Mouse (Mus musculus): ENCODE results near the gene Plscr1. TPM values are rescaled to one million over a fixed set of nuclear protein-coding genes. Genes with fewer than 3 reads are reported as not detected.
A peak's percentile ranks its signal among the peaks of the same experiment; 100 is the strongest.

Gene Plscr1
- 95.1 and 108 TPM in 2 replicates for polyA plus RNA-seq (2015; fragmentation: Nextera tagmentation; extraction: Ambion mirVana)

- peak; percentile 6; the same call in 1 of the 2 replicates for ATAC-seq
- Histone ChIP-seq H3K4me2 (replicated peaks) (peak within 1 kb of the TSS; percentile 74), H3K9me3 (no peaks in the 10 kb centered on the region), H3K4me1 (replicated peaks) (no peaks in the 10 kb centered on the region), H3K4me3 (replicated peaks) (peak within 1 kb of the TSS; percentile 62), H3K36me3 (no peaks in the 10 kb centered on the region), H3K27ac (peak within 1 kb of the TSS; percentile 97), H3K27me3 (replicated peaks) (no peaks in the 10 kb centered on the region), H3K9ac (peak within 1 kb of the TSS; percentile 68)
- WGBS, result 39% methylated on average over 7 of the region's 7 CpGs
These were observed at the start of gene Plscr1 for GRCm38 (mm10) chr9:92249447-92249852. Gene Plscr1 (plus strand): TSS chr9:92249750.

GRCm38 (mm10) chr9:92204397-92204796 lies 45.2 kb upstream of the Plscr1 start:
- H3K4me2 ChIP-seq (replicated peaks), result no peak overlapping the region
- 36% methylated on average over 2 of the region's 2 CpGs for WGBS
- no peaks in the 10 kb centered on the region for H3K4me1 ChIP-seq (replicated peaks)
- ATAC-seq, result no peak
- H3K9ac ChIP-seq, result no peak overlapping the region
- H3K27me3 ChIP-seq (replicated peaks), result no peaks in the 10 kb centered on the region
- H3K4me3 ChIP-seq (replicated peaks), result no peak overlapping the region
- H3K9me3 ChIP-seq, result no peaks in the 10 kb centered on the region
- H3K36me3 ChIP-seq, result no peaks in the 10 kb centered on the region
- H3K27ac ChIP-seq, result no peak overlapping the region

DNA sequence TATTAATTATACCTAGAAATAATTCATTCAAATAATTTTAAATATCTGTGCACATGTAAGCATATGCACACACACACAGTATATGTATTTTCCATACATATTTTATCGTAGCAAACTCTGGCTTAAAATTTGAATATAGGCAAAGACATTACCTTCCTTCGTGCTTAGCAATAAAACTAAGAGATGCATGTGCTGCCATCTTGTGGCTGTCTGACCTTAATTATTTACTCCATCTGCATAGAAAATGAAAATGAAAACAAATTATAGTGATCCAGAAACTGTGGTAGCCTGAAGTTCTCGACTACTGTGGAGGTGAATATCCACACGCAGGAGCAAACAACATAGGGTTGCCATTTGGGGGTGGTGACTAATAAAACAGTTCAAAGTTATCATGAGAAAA lies 42.2 kb upstream of the Plscr1 start:
- Histone ChIP-seq H3K4me1 (replicated peaks) (no peaks in the 10 kb centered on the region), H3K9me3 (no peaks in the 10 kb centered on the region), H3K27ac (no peak overlapping the region), H3K9ac (no peak overlapping the region), H3K4me3 (replicated peaks) (no peak overlapping the region), H3K36me3 (no peaks in the 10 kb centered on the region), H3K4me2 (replicated peaks) (no peak overlapping the region), H3K27me3 (replicated peaks) (no peaks in the 10 kb centered on the region)
- ATAC-seq, result no peak
- WGBS, result 51% methylated on average over 4 of the region's 4 CpGs

GRCm38 (mm10) chr9:92207757-92208156 lies 41.8 kb upstream of the Plscr1 start:
- no peaks in the 10 kb centered on the region for H3K36me3 ChIP-seq
- H3K27me3 ChIP-seq (replicated peaks), result no peaks in the 10 kb centered on the region
- no peaks in the 10 kb centered on the region for H3K9me3 ChIP-seq
- no peak overlapping the region for H3K27ac ChIP-seq
- H3K4me1 ChIP-seq (replicated peaks), result no peaks in the 10 kb centered on the region
- 77% methylated on average over 8 of the region's 8 CpGs for WGBS
- no peak for ATAC-seq
- no peak overlapping the region for H3K9ac ChIP-seq
- no peak overlapping the region for H3K4me3 ChIP-seq (replicated peaks)
- H3K4me2 ChIP-seq (replicated peaks), result no peak overlapping the region

DNA sequence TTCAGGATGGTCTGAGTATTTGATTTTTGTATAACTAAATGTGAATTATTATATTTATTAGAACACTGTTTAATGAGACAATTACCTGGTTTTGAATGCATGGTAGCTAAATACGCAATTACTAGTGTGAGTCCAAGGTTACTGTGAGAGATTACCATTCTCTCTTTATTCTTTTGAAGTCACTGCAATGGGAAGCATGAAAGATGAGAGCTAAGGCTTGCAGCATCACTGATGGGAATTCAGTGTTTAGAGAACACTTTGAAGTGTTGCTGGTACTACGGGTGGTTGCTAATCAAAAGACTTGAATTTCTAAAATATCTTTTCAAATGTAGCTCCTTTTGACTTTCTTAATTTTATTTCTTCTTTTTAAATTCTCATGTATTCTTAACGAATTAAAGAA lies 39.7 kb upstream of the Plscr1 start:
- Histone ChIP-seq H3K27me3 (replicated peaks) (no peaks in the 10 kb centered on the region), H3K36me3 (no peaks in the 10 kb centered on the region), H3K9ac (no peak overlapping the region), H3K27ac (no peak overlapping the region), H3K4me2 (replicated peaks) (no peak overlapping the region), H3K9me3 (no peaks in the 10 kb centered on the region), H3K4me1 (replicated peaks) (no peaks in the 10 kb centered on the region), H3K4me3 (replicated peaks) (no peak overlapping the region)
- WGBS, result 87% methylated on average over 3 of the region's 3 CpGs
- ATAC-seq, result no peak

DNA sequence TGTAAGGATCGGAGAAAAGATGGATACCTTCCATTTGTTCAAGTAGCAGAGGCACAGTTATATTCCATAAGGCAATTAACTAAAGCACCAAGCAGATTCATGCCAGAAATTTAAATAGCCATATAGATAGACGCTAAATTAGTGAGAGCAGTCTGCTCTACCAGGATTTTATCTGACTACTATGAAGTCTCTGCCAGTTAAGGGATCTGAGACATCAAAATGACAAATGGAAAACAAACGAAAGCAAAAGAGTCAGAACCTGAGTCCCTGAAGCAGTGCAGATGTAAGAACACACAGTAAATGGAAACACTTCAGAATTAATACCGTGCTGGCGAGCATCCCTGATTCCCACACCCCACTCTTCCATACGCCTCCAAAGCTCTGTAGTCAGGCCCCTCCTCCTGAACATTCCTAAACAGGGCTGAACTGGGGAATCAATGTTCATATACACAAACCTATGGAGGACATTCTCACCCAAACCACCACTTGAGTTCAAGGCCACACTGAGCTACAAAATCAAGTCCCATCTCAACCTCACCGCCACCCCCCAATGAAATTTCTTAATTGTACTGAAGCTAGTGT lies 39.1 kb upstream of the Plscr1 start:
- no peak overlapping the region for H3K9ac ChIP-seq
- no peaks in the 10 kb centered on the region for H3K4me1 ChIP-seq (replicated peaks)
- H3K36me3 ChIP-seq, result no peaks in the 10 kb centered on the region
- no peak overlapping the region for H3K4me3 ChIP-seq (replicated peaks)
- ATAC-seq, result no peak
- H3K27me3 ChIP-seq (replicated peaks), result no peaks in the 10 kb centered on the region
- H3K9me3 ChIP-seq, result no peaks in the 10 kb centered on the region
- H3K4me2 ChIP-seq (replicated peaks), result no peak overlapping the region
- H3K27ac ChIP-seq, result no peak overlapping the region
- 55% methylated on average over 7 of the region's 7 CpGs for WGBS

- Histone ChIP-seq H3K9me3 (no peaks in the 10 kb centered on the region), H3K27ac (no peak overlapping the region), H3K36me3 (no peaks in the 10 kb centered on the region), H3K4me2 (replicated peaks) (no peak overlapping the region), H3K27me3 (replicated peaks) (no peaks in the 10 kb centered on the region), H3K4me1 (replicated peaks) (no peaks in the 10 kb centered on the region), H3K9ac (no peak overlapping the region), H3K4me3 (replicated peaks) (no peak overlapping the region)
- WGBS, result 20% methylated on average over 3 of the region's 3 CpGs
- no peak for ATAC-seq
These were observed 38.5 kb upstream of the Plscr1 start for GRCm38 (mm10) chr9:92211048-92211447.

DNA sequence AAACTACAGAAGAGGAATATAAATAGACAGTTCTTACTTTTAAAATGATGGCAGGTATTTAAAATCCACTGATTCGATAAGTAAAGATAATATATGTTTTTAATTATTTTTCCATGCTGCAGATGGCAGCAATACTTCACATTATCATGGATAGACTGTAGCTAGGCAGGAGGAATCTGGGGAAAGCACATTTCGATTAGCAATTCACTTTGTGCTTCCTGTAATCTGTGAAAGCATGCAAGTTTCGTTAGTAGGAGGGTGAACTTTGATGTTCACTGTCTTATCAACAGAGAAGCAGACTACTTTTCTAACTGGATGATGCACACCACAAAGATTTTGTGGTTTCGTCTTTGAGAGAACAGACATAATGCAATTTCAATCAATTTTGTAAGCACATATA lies 32.1 kb upstream of the Plscr1 start:
- Histone ChIP-seq H3K4me2 (replicated peaks) (no peak overlapping the region), H3K9me3 (no peaks in the 10 kb centered on the region)
- 65% methylated on average over 4 of the region's 4 CpGs for WGBS

GRCm38 (mm10) chr9:92217896-92218295 lies 31.7 kb upstream of the Plscr1 start:
- H3K36me3 ChIP-seq, result no peaks in the 10 kb centered on the region
- no peaks in the 10 kb centered on the region for H3K27me3 ChIP-seq (replicated peaks)
- no peak overlapping the region for H3K27ac ChIP-seq
- no peaks in the 10 kb centered on the region for H3K4me1 ChIP-seq (replicated peaks)
- no peak overlapping the region for H3K4me2 ChIP-seq (replicated peaks)
- no peak overlapping the region for H3K4me3 ChIP-seq (replicated peaks)
- ATAC-seq, result no peak
- no peaks in the 10 kb centered on the region for H3K9me3 ChIP-seq
- WGBS, result 86% methylated on average over 2 of the region's 2 CpGs
- no peak overlapping the region for H3K9ac ChIP-seq

More for the DNA sequence above, 32.1 kb upstream of the Plscr1 start:
- no peak overlapping the region for H3K4me3 ChIP-seq (replicated peaks)
- no peaks in the 10 kb centered on the region for H3K36me3 ChIP-seq
- no peaks in the 10 kb centered on the region for H3K27me3 ChIP-seq (replicated peaks)
- no peak overlapping the region for H3K9ac ChIP-seq
- no peak for ATAC-seq
- H3K27ac ChIP-seq, result no peak overlapping the region
- no peaks in the 10 kb centered on the region for H3K4me1 ChIP-seq (replicated peaks)

- ATAC-seq, result no peak
- no peaks in the 10 kb centered on the region for H3K9me3 ChIP-seq
- no peak overlapping the region for H3K4me3 ChIP-seq (replicated peaks)
- no peak overlapping the region for H3K9ac ChIP-seq
- H3K4me2 ChIP-seq (replicated peaks), result no peak overlapping the region
- 67% methylated on average over 3 of the region's 3 CpGs for WGBS
- no peaks in the 10 kb centered on the region for H3K4me1 ChIP-seq (replicated peaks)
- no peaks in the 10 kb centered on the region for H3K27me3 ChIP-seq (replicated peaks)
- no peak overlapping the region for H3K27ac ChIP-seq
- no peaks in the 10 kb centered on the region for H3K36me3 ChIP-seq
These were observed 29.4 kb upstream of the Plscr1 start for GRCm38 (mm10) chr9:92220151-92220550.

DNA sequence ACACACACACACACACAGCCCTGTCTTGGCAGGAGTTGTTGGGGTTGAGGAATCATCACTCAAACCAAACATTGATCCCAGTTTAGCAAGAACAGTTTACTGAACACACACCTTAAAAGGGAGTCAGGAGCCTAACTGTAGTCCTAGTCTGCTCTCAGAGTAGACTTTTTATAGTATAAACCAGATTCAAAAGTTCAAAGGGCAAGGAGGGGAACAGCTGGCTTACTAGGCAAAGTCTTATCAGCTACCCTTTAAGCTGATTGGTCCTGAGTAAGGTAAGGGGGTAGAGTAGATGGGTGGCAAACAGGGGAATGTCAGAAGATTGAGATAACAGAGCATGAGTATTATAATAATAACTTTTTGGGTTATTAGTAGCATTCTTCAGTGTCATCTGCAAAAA lies 28.1 kb upstream of the Plscr1 start:
- Histone ChIP-seq H3K4me1 (replicated peaks) (no peaks in the 10 kb centered on the region), H3K27me3 (replicated peaks) (no peaks in the 10 kb centered on the region), H3K27ac (no peak overlapping the region), H3K4me2 (replicated peaks) (no peak overlapping the region), H3K9ac (no peak overlapping the region), H3K36me3 (no peaks in the 10 kb centered on the region), H3K4me3 (replicated peaks) (no peak overlapping the region), H3K9me3 (no peaks in the 10 kb centered on the region)
- peak; percentile 85 for ATAC-seq

DNA sequence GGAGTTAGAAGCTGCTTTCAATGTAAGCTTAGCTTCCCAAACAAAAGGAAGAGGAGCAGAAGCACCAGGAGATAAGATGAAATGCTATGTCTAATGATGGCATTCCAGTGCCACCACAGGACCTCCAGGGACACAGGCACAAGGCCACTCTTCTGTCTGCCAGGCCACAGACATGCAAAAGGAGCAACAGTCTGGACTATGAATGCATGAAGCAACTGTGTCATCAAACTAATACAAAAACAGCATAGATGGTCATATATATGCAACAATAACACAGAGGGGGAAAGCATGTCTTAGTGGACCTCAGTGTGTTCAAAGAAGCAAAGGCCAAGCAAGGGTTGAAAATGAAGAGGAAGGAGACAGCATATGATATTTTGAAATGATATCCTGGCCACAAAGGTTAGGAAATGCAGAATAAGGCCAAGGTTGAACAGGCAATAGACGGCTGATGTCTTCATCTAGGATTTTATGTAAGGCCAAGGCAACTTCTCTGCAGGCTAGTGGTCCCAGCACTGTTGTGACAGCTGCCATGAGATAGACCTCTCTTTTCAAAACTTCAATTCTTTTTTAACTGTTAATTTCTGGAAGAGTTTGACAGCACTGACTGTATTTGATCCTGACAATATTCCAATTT lies 24.8 kb upstream of the Plscr1 start:
- 88% methylated on average over 1 of the region's 1 CpGs for WGBS
- H3K27me3 ChIP-seq (replicated peaks), result no peaks in the 10 kb centered on the region
- H3K9me3 ChIP-seq, result no peaks in the 10 kb centered on the region
- H3K4me1 ChIP-seq (replicated peaks), result no peaks in the 10 kb centered on the region
- no peak overlapping the region for H3K9ac ChIP-seq
- no peak overlapping the region for H3K27ac ChIP-seq
- no peak overlapping the region for H3K4me2 ChIP-seq (replicated peaks)
- no peaks in the 10 kb centered on the region for H3K36me3 ChIP-seq
- ATAC-seq, result no peak
- no peak overlapping the region for H3K4me3 ChIP-seq (replicated peaks)

GRCm38 (mm10) chr9:92226127-92226655 lies 23.4 kb upstream of the Plscr1 start:
- Histone ChIP-seq H3K27ac (no peak overlapping the region), H3K9ac (no peak overlapping the region), H3K27me3 (replicated peaks) (no peaks in the 10 kb centered on the region), H3K36me3 (no peaks in the 10 kb centered on the region), H3K9me3 (no peaks in the 10 kb centered on the region), H3K4me1 (replicated peaks) (no peaks in the 10 kb centered on the region), H3K4me3 (replicated peaks) (no peak overlapping the region), H3K4me2 (replicated peaks) (no peak overlapping the region)
- ATAC-seq, result no peak
- WGBS, result 52% methylated on average over 3 of the region's 3 CpGs

Data from intestine, embryonic 15.5 days (tissue).